Comparison of ENCODE assay signal across 20 mouse cellular contexts in the genomic region with DNA sequence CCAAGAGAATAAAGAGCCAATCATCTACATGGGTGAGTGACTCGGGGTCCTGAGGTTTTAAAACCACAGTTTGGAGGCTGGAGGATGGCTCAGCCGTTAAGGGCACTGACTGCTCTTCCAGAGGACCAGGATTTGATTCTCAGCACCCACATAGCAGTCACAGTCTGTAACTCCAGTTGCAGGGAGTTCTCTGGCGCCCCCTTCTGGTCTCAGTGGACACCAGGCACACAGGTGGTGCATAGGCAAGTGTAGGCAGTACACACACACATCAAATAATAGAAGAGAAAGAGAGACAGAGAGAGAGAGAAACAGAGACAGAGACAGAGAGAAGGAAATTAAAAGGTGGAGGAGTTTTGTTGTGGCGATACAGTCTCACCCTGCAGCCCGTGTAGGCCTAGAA. TPM values are rescaled to one million over a fixed set of nuclear protein-coding genes. Genes with fewer than 3 reads are reported as not detected.
DNase-seq lines count a peak whose midpoint lies in the region; ATAC-seq and TF ChIP-seq lines count a peak whose summit lies in the region.
"Had no signal": no experiment of that assay in that cellular context is flagged by ENCODE, and none has a peak within 500 bp of the region (broad histone marks: within the 10 kb centered on the region; RNA-seq: fewer than 3 reads in every experiment).

No protein-coding gene starts in this region.

- no peak for ATAC-seq in hindbrain, postnatal 0 days
- ATAC-seq in hindbrain, embryonic 16.5 days = no peak
- no peak for ATAC-seq in midbrain, postnatal 0 days (ENCODE audit: low FRiP score)
- ATAC-seq in midbrain, embryonic 16.5 days = no peak
- no peak for ATAC-seq in stomach, postnatal 0 days (ENCODE audit: low FRiP score, low TSS enrichment)

- peak; percentile 20; the same call in 1 of the 2 replicates for TF ChIP-seq CTCF in hindbrain, postnatal 0 days (IDR thresholded peaks at IDR 0.05; ENCODE audit: low read depth)
- peak; percentile 29; the same call in 1 of the 2 replicates for TF ChIP-seq CTCF in midbrain, postnatal 0 days (IDR thresholded peaks at IDR 0.05)
- TF ChIP-seq CTCF in stomach, postnatal 0 days (IDR thresholded peaks at IDR 0.05; ENCODE audit: low read depth) = peak; percentile 16; the same call in 1 of the 2 replicates

- no peak overlapping the region for H3K27ac ChIP-seq in hindbrain, postnatal 0 days
- H3K27ac ChIP-seq in hindbrain, embryonic 16.5 days (ENCODE audit: low read depth, low read length) = no peak overlapping the region
- H3K27ac ChIP-seq in midbrain, postnatal 0 days (ENCODE audit: low read depth, low read length) = no peak overlapping the region
- no peak overlapping the region for H3K27ac ChIP-seq in midbrain, embryonic 16.5 days (ENCODE audit: low read length)
- H3K27ac ChIP-seq in stomach, postnatal 0 days (replicated peaks) = no peak overlapping the region
- H3K27ac ChIP-seq: hindbrain, embryonic 15.5 days; liver, embryonic 13.5 days; neural tube, embryonic 12.5 days had no signal

- H3K9me3 ChIP-seq in hindbrain, postnatal 0 days (ENCODE audit: low read length) = no peaks in the 10 kb centered on the region
- no peaks in the 10 kb centered on the region for H3K9me3 ChIP-seq in hindbrain, embryonic 16.5 days (ENCODE audit: control insufficient read depth, low read length)
- H3K9me3 ChIP-seq in midbrain, postnatal 0 days (ENCODE audit: low read length) = no peaks in the 10 kb centered on the region
- H3K9me3 ChIP-seq in midbrain, embryonic 16.5 days (replicated peaks; ENCODE audit: control insufficient read depth, low read length, poor library complexity, severe bottlenecking) = no peaks in the 10 kb centered on the region
- H3K9me3 ChIP-seq in stomach, postnatal 0 days (ENCODE audit: control insufficient read depth, low read length) = no peaks in the 10 kb centered on the region
- H3K9me3 ChIP-seq: hindbrain, embryonic 15.5 days; liver, embryonic 13.5 days; neural tube, embryonic 12.5 days had no signal

- 0 out of 2 replicates have a peak, but pooled peaks cover 3% of the 10 kb centered on the region for H3K4me1 ChIP-seq in hindbrain, postnatal 0 days (ENCODE audit: insufficient read depth, low read length)
- peaks cover 8% of the 10 kb centered on the region for H3K4me1 ChIP-seq in hindbrain, embryonic 16.5 days (ENCODE audit: control insufficient read depth, insufficient read depth, low read depth, low read length)
- H3K4me1 ChIP-seq in midbrain, postnatal 0 days (ENCODE audit: insufficient read depth, low read length) = no peaks in the 10 kb centered on the region
- H3K4me1 ChIP-seq in midbrain, embryonic 16.5 days (ENCODE audit: control insufficient read depth, insufficient read depth, low read length) = 0 out of 2 replicates have a peak, but pooled peaks cover 2% of the 10 kb centered on the region
- peaks cover 2% of the 10 kb centered on the region; the same call in 1 of the 2 replicates for H3K4me1 ChIP-seq in stomach, postnatal 0 days (replicated peaks; ENCODE audit: control insufficient read depth, insufficient read depth)

- no peak for TF ChIP-seq EP300 in stomach, postnatal 0 days (optimal IDR thresholded peaks at IDR 0.05)

- H3K36me3 ChIP-seq in hindbrain, postnatal 0 days (ENCODE audit: insufficient read depth, low read length) = no peaks in the 10 kb centered on the region
- H3K36me3 ChIP-seq in hindbrain, embryonic 16.5 days (ENCODE audit: control insufficient read depth, insufficient read depth, low read length) = no peaks in the 10 kb centered on the region
- H3K36me3 ChIP-seq in midbrain, postnatal 0 days (ENCODE audit: insufficient read depth, low read length) = no peaks in the 10 kb centered on the region
- H3K36me3 ChIP-seq in midbrain, embryonic 16.5 days (ENCODE audit: control insufficient read depth, insufficient read depth, low read length) = no peaks in the 10 kb centered on the region
- H3K36me3 ChIP-seq in stomach, postnatal 0 days (ENCODE audit: control insufficient read depth, insufficient read depth, low read length) = no peaks in the 10 kb centered on the region
- H3K36me3 ChIP-seq: heart, embryonic 12.5 days; hindbrain, embryonic 15.5 days; liver, embryonic 13.5 days; neural tube, embryonic 12.5 days had no signal

- H3K4me3 ChIP-seq in hindbrain, postnatal 0 days (ENCODE audit: low read length) = no peak overlapping the region
- H3K4me3 ChIP-seq in hindbrain, embryonic 16.5 days (ENCODE audit: low read length) = no peak overlapping the region
- H3K4me3 ChIP-seq in midbrain, postnatal 0 days (ENCODE audit: low read depth, low read length) = no peak overlapping the region
- no peak overlapping the region for H3K4me3 ChIP-seq in midbrain, embryonic 16.5 days (ENCODE audit: low read depth, low read length)
- H3K4me3 ChIP-seq in stomach, postnatal 0 days (ENCODE audit: low read depth, low read length) = no peak overlapping the region
- H3K4me3 ChIP-seq: heart, embryonic 12.5 days; hindbrain, embryonic 15.5 days; liver, embryonic 13.5 days; neural tube, embryonic 12.5 days had no signal

- H3K4me2 ChIP-seq in hindbrain, postnatal 0 days (ENCODE audit: low read depth, low read length) = no peak overlapping the region
- no peak overlapping the region for H3K4me2 ChIP-seq in hindbrain, embryonic 16.5 days (ENCODE audit: low read length)
- H3K4me2 ChIP-seq in midbrain, postnatal 0 days (ENCODE audit: low read depth, low read length, poor library complexity, severe bottlenecking) = no peak overlapping the region
- H3K4me2 ChIP-seq in midbrain, embryonic 16.5 days (ENCODE audit: low read length) = no peak overlapping the region
- no peak overlapping the region for H3K4me2 ChIP-seq in stomach, postnatal 0 days (replicated peaks; ENCODE audit: low read depth)
- H3K4me2 ChIP-seq: heart, embryonic 12.5 days; hindbrain, embryonic 15.5 days; liver, embryonic 13.5 days; neural tube, embryonic 12.5 days had no signal

- H3K27me3 ChIP-seq in hindbrain, postnatal 0 days (ENCODE audit: insufficient read depth, low read length) = no peaks in the 10 kb centered on the region
- H3K27me3 ChIP-seq in hindbrain, embryonic 16.5 days (replicated peaks; ENCODE audit: control insufficient read depth, insufficient read depth, low read length) = no peaks in the 10 kb centered on the region
- H3K27me3 ChIP-seq in midbrain, postnatal 0 days (ENCODE audit: insufficient read depth, low read length) = no peaks in the 10 kb centered on the region
- no peaks in the 10 kb centered on the region for H3K27me3 ChIP-seq in midbrain, embryonic 16.5 days (ENCODE audit: control insufficient read depth, insufficient read depth, low read depth, low read length)
- no peaks in the 10 kb centered on the region for H3K27me3 ChIP-seq in stomach, postnatal 0 days (ENCODE audit: control insufficient read depth, insufficient read depth, low read length)
- H3K27me3 ChIP-seq: hindbrain, embryonic 15.5 days; liver, embryonic 13.5 days; neural tube, embryonic 12.5 days had no signal

- 79% methylated on average over 5 of the region's 5 CpGs for WGBS in hindbrain, postnatal 0 days
- WGBS in hindbrain, embryonic 16.5 days = 76% methylated on average over 5 of the region's 5 CpGs
- WGBS in midbrain, postnatal 0 days = 80% methylated on average over 5 of the region's 5 CpGs
- 75% methylated on average over 5 of the region's 5 CpGs for WGBS in midbrain, embryonic 16.5 days
- WGBS in stomach, postnatal 0 days = 80% methylated on average over 5 of the region's 5 CpGs

- H3K9ac ChIP-seq in hindbrain, postnatal 0 days (replicated peaks; ENCODE audit: low read length) = no peak overlapping the region
- H3K9ac ChIP-seq in hindbrain, embryonic 16.5 days (ENCODE audit: low read depth, low read length) = no peak overlapping the region
- no peak overlapping the region for H3K9ac ChIP-seq in midbrain, postnatal 0 days (replicated peaks; ENCODE audit: low read length, poor library complexity, severe bottlenecking)
- H3K9ac ChIP-seq in midbrain, embryonic 16.5 days (ENCODE audit: low read depth, low read length) = no peak overlapping the region
- no peak overlapping the region for H3K9ac ChIP-seq in stomach, postnatal 0 days (ENCODE audit: low read length)
- H3K9ac ChIP-seq: heart, embryonic 12.5 days; hindbrain, embryonic 15.5 days; liver, embryonic 13.5 days; neural tube, embryonic 12.5 days had no signal

- no peak for DNase-seq in hindbrain, postnatal 0 days (ENCODE audit: low spot score)
- no peak for DNase-seq in midbrain, postnatal 0 days (ENCODE audit: low spot score)
- DNase-seq in R1 (ENCODE audit: low read depth, low spot score) = peak; percentile 80
- no peak for DNase-seq in stomach, postnatal 0 days (ENCODE audit: low spot score)
- no peak for DNase-seq in yolk sac, embryonic 10.5 days (ENCODE audit: low spot score)
- DNase-seq: adrenal gland, postnatal 25 days; cerebellum, postnatal 10 days; gastrocnemius, postnatal 36 days; heart, postnatal 36 days; kidney, adult 8-10 months; kidney, postnatal 4 days; liver, embryonic 13.5 days; lung, postnatal 36 days; right cerebral cortex, postnatal 14 days; thymus, postnatal 36 days had no signal

RNA-seq across cellular contexts. Expression of gene Rpn1, which starts 35.0 kb away (rescaled TPM):
- total RNA-seq in hindbrain, postnatal 0 days (2014; rRNA removed) = 225 and 245 TPM in 2 replicates
- 236 and 242 TPM in 2 replicates for polyA plus RNA-seq in hindbrain, postnatal 0 days (2015; fragmentation: Nextera tagmentation; extraction: Ambion mirVana)
- polyA plus RNA-seq in hindbrain, embryonic 16.5 days (2015; fragmentation: Nextera tagmentation; extraction: Ambion mirVana) = 325 and 351 TPM in 2 replicates
- 196 and 198 TPM in 2 replicates for total RNA-seq in midbrain, postnatal 0 days (2014; rRNA removed)
- 252 and 261 TPM in 2 replicates for polyA plus RNA-seq in midbrain, postnatal 0 days (2015; fragmentation: Nextera tagmentation; extraction: Ambion mirVana)
- 321 and 328 TPM in 2 replicates for polyA plus RNA-seq in midbrain, embryonic 16.5 days (2015; fragmentation: Nextera tagmentation; extraction: Ambion mirVana)
- 265 and 266 TPM in 2 replicates for polyA plus RNA-seq in stomach, postnatal 0 days (2015; fragmentation: Nextera tagmentation; extraction: Ambion mirVana)
